Mouse (Mus musculus) hindbrain, embryonic 14.5 days (tissue): ENCODE measurements around the gene Hspa1a. TPM values are rescaled to one million over a fixed set of nuclear protein-coding genes. Genes with fewer than 3 reads are reported as not detected.
"Not testable (repeated sequence)": the region's sequence is repeated elsewhere in the genome, so short reads cannot be mapped to it uniquely, and the experiment has no call there.

ENCODE experiments used
- ATAC-seq: fragments of 200-750 bp; cut with Nextera tagmentation; 2 replicates; pipeline ENCODE4 v1.8.0; 2017; ENCODE audit warnings: moderate number of reproducible peaks, mild to moderate bottlenecking, moderate TSS enrichment, moderate library complexity; ENCODE audit not compliant: low FRiP score
- DNase-seq: peaks from one replicate; pipeline ENCODE4 v3.0.0-alpha.2; 2015; ENCODE audit warnings: low spot score
- H3K27ac ChIP-seq: fragments of 300-500 bp; sonication (generic); 2 replicates; pipeline ENCODE4 v1.5.1; 2014; ENCODE audit warnings: mild to moderate bottlenecking, moderate library complexity
- H3K27me3 ChIP-seq: fragments of 300-500 bp; sonication (generic); 2 replicates; pipeline ENCODE4 v1.6.1; 2014; ENCODE audit warnings: mild to moderate bottlenecking, low read length, mixed read lengths; ENCODE audit not compliant: control insufficient read depth, insufficient read depth
- H3K36me3 ChIP-seq: fragments of 300-500 bp; sonication (generic); replicated peaks from 2 replicates; pipeline ENCODE4 v1.6.1; 2014; ENCODE audit not compliant: control insufficient read depth, insufficient read depth
- H3K4me1 ChIP-seq: fragments of 300-500 bp; sonication (generic); replicated peaks from 2 replicates; pipeline ENCODE4 v1.6.1; 2014; ENCODE audit warnings: antibody characterized with exemption, low read length, mixed read lengths; ENCODE audit not compliant: control insufficient read depth, insufficient read depth
- H3K4me2 ChIP-seq: fragments of 300-500 bp; sonication (generic); replicated peaks from 2 replicates; pipeline ENCODE4 v1.6.1; 2014; ENCODE audit warnings: mild to moderate bottlenecking, moderate library complexity
- H3K4me3 ChIP-seq: fragments of 300-500 bp; sonication (generic); replicated peaks from 2 replicates; pipeline ENCODE4 v1.5.1; 2014; ENCODE audit warnings: mild to moderate bottlenecking, low read length
- H3K9ac ChIP-seq: fragments of 300-500 bp; sonication (generic); 2 replicates; pipeline ENCODE4 v1.6.1; 2014
- H3K9me3 ChIP-seq: fragments of 300-500 bp; sonication (generic); 2 replicates; pipeline ENCODE4 v1.6.1; 2016; ENCODE audit warnings: low read length; ENCODE audit not compliant: control insufficient read depth
- WGBS: fragments of 180-500 bp; shearing (Covaris S2); extraction: QIAGEN DNeasy Blood & Tissue Kit; methylation state at CpG from one replicate; pipeline ENCODE4 v1.1.7; 2014; 5-methylcytosine and 5-hydroxymethylcytosine counted together
- polyA plus RNA-seq: library from polyadenylated mRNA; unstranded; fragments of >200 nt; fragmentation: Nextera tagmentation; extraction: Ambion mirVana; gene quantifications from 2 replicates; pipeline ENCODE4 v1.2.1, GENCODE M21; 2014

Hspa1a gene
- polyA plus RNA-seq, result 7.5 and 11.6 TPM in 2 replicates

DNA sequence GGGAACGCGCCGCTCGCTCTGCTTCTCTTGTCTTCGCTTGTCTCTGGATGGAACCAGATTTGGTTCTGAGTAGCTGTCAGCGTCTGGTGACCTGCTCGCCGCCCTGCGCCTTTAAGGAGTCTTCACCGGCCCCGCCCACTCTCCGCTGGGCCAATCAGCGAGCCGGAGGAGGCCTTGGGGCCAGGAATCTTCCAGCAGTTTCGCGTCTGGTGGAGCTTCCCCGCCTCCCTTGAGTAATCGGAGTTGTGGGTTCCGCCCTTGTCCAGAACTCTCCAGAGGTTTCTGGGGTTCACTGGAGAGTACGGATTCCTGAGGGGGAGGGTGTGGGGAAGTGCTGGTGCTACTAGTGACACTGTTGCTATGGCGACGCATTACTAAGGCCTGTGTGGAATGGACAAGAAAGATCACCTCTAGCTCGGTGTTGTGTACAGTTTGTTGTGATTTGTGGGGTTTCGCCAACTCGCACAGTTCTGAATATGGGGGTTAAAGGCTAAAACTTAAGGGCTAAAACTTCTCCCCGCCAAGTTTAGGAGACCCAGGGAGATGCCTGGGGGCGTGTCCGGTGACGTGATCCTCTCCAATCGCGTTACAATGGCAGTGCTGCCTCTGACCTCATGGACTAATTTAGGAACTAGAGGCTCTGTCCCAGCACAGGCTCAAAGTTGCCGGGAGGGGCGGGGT lies at the start of gene Hspa1a, which contains the start of gene Hspa1l:
Gene Hspa1a (minus strand): TSS at position 88 of the 681 bp plus-strand sequence.
Gene Hspa1l (plus strand): TSS at position 635 of the 681 bp plus-strand sequence.
- Histone ChIP-seq H3K4me2 (peak within 1 kb of the TSS; percentile 88), H3K4me3 (peak within 1 kb of the TSS; percentile 34), H3K9ac (peak within 1 kb of the TSS; percentile 5; the same call in 1 of the 2 replicates), H3K27me3 (peaks cover 27% of the 10 kb centered on the region)
- DNase-seq, result peak; percentile 61
- H3K27ac ChIP-seq, H3K4me1 ChIP-seq, H3K36me3 ChIP-seq, H3K9me3 ChIP-seq: not testable (repeated sequence)
- WGBS, result under 1% methylated on average over 26 of the region's 33 CpGs
- ATAC-seq, result peak; percentile 93

DNA sequence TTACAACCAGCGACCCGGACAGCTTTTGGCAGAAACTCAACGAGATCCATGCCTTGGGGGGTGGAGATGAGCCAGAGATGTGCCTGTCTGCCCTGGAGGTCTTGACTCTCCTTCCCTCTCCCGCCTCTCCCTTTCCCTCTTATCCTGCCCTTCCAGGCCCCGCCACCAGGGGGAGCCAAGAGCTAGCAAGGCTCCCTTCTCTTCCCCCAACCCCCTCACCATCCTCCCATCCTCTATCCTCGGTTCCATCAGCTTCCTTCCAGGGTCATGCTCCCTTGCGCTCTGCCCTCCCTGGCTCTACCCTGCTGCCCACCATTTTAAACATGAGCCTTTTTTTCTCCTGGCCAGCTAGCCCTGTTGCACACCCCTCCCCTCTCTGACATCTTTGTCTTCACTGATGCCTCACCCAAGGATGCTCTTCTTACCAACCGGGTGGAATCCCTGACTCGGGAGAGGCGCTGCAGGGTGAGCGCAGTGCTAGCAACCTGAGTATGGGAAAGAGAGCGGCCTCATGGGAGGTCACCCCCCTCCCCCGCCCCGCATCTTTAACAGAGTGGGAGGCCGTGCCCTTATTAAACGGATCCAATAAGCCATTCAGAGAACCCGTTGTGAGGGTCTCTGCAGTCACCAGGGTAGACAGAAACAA lies 49.3 kb upstream of the Hspa1a start:
- Histone ChIP-seq H3K27ac (no peak overlapping the region), H3K4me1 (no peaks in the 10 kb centered on the region), H3K4me3 (no peak overlapping the region), H3K9ac (no peak overlapping the region), H3K27me3 (no peaks in the 10 kb centered on the region), H3K4me2 (peak overlapping the region; percentile 27; the same call in 1 of the 2 replicates), H3K9me3 (no peaks in the 10 kb centered on the region), H3K36me3 (peaks cover 6% of the 10 kb centered on the region)
- 6% methylated on average over 17 of the region's 17 CpGs for WGBS
- ATAC-seq (peak; percentile 58), DNase-seq (peak; percentile 75)

DNA sequence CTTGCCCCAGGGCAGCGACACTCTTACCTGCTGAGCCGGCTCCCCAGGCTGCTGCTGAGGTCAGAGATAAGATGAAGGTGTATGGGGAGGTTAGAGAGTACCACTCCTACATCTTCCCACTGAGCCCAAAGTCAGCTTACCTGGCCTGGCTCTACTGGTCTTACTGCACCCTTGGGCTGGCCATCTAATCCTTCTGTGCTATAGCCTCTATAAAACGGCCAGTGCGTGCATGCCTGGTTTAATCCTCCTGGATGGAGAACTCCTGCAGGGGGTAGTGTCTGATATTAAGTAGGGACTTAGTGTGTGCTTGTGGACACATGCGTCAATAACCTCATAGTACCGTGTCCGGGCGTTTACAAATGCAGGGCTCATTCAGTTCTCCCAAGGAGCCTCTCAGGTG lies 48.6 kb upstream of the Hspa1a start:
- no peaks in the 10 kb centered on the region for H3K27me3 ChIP-seq
- H3K4me1 ChIP-seq, result no peaks in the 10 kb centered on the region
- H3K9me3 ChIP-seq, result no peaks in the 10 kb centered on the region
- WGBS, result 90% methylated on average over 8 of the region's 8 CpGs
- no peak overlapping the region for H3K4me3 ChIP-seq
- no peak for ATAC-seq
- no peak for DNase-seq
- no peak overlapping the region for H3K27ac ChIP-seq
- no peak overlapping the region for H3K4me2 ChIP-seq
- H3K36me3 ChIP-seq, result peaks cover 14% of the 10 kb centered on the region
- no peak overlapping the region for H3K9ac ChIP-seq

DNA sequence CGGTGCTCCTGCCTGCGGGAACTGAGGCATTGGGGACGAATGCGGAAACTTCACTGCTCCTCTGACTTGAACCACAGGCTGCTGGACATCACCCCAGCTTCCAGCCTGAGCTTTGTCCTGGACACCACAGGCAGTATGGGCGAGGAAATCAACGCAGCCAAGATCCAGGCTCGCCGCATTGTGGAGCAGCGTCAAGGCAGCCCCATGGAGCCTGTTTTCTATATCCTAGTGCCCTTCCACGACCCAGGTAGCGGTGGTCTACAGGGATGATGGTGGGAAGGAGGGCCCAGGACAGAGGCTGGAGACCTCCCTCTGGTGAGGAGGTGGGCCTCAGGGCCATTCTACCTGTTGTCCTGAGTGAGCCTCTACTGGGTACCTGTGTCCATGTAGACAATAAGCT lies 47.9 kb upstream of the Hspa1a start:
- no peaks in the 10 kb centered on the region for H3K27me3 ChIP-seq

DNA sequence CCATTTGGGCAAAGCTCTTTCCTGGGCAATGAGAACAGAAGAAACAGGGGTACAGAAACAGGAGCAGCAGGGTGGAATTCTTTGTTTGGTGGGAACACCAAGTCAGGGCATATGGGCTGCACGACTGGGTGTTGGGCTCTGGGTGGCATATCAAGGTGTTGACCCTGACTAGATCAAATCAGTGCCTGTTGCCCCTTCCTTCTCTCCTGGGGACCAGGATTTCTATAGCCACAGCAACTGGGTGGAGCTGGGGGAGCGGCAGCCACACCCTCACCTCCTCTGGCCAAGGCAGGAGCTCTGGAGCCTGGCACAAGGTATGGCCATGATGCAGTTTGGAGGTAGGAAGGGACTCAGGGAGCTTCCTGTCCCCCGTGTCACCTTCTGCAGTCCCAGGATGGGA lies 46.2 kb upstream of the Hspa1a start:
- H3K27ac ChIP-seq, result no peak overlapping the region
- H3K4me2 ChIP-seq, result no peak overlapping the region
- H3K9ac ChIP-seq, result no peak overlapping the region
- peaks cover 38% of the 10 kb centered on the region for H3K36me3 ChIP-seq
- no peaks in the 10 kb centered on the region for H3K27me3 ChIP-seq
- ATAC-seq, result no peak
- H3K9me3 ChIP-seq, result no peaks in the 10 kb centered on the region
- DNase-seq, result no peak
- H3K4me1 ChIP-seq, result no peaks in the 10 kb centered on the region
- H3K4me3 ChIP-seq, result no peak overlapping the region
- 89% methylated on average over 3 of the region's 3 CpGs for WGBS

More for the DNA sequence above, 47.9 kb upstream of the Hspa1a start:
- no peak overlapping the region for H3K27ac ChIP-seq
- peaks cover 20% of the 10 kb centered on the region for H3K36me3 ChIP-seq
- H3K4me1 ChIP-seq, result no peaks in the 10 kb centered on the region
- DNase-seq, result no peak
- H3K4me3 ChIP-seq, result no peak overlapping the region
- no peak overlapping the region for H3K4me2 ChIP-seq
- no peak for ATAC-seq
- H3K9ac ChIP-seq, result no peak overlapping the region
- H3K9me3 ChIP-seq, result no peaks in the 10 kb centered on the region
- 74% methylated on average over 11 of the region's 11 CpGs for WGBS

DNA sequence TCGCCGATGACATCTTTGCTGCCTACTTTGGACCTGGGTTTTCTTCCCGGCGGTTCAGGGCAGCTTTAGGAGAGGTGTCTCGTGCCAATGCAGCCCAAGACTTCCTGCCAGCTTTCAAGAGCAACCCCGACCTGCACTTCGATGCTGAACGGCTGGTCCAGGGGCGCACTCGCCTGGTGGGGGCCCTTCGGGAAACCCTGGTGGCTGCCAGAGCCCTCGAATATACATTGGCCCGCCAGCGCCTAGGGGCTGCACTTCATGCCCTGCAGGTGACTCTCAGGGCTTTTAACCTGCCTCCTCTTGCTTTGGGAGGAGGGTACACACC lies 45.7 kb upstream of the Hspa1a start:
- ATAC-seq, result no peak

DNA sequence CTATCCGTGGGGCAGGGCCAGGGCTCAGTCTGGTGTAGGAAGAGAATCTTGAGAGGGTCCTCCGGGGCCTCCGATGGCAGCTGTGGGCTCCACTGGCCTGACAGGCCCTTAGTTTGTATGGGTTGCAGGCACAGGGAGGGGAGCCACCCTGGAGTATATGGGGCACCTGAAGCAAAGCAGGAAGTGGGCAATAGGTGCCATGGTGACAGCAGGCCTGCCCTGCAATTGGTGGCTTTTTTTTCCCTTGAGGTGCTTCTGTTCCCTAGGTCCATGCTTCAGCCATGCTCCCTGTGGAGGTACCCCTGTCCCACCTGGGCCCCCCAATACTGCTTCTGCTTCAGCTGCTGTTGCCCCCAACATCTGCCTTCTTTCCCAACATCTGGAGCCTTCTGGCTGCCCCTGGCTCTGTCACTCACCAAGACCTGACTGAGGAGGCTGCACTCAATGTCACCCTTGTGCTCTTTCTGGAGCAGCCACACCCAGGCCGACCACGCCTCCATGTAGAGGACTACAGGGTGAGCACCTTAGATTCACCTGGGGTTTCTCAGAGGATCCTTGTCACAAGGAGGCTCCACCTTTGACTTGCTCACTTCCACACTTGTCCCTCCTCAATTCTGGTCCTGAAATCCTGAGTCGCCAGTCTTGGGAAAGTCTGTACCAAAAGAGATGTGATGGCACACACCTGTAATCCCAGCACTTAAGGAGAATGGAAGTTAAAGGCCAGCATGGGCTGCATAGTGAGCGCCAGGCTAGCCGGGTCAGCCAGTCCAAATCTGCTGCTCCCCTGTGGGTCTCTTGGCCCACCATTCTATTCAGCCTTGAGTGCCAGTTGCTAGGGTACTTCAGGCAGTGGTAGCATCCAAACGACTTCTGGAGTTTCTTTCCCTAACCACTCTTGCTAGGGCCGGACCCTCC lies 45.1 kb upstream of the Hspa1a start:
- peaks cover 49% of the 10 kb centered on the region for H3K36me3 ChIP-seq
- no peak overlapping the region for H3K27ac ChIP-seq
- DNase-seq, result no peak
- H3K4me3 ChIP-seq, result no peak overlapping the region
- no peaks in the 10 kb centered on the region for H3K27me3 ChIP-seq
- H3K9ac ChIP-seq, result no peak overlapping the region
- ATAC-seq, result no peak
- no peaks in the 10 kb centered on the region for H3K4me1 ChIP-seq
- no peak overlapping the region for H3K4me2 ChIP-seq
- WGBS, result 81% methylated on average over 10 of the region's 10 CpGs
- H3K9me3 ChIP-seq, result no peaks in the 10 kb centered on the region

More for the DNA sequence above, 45.7 kb upstream of the Hspa1a start:
- Histone ChIP-seq H3K4me2 (no peak overlapping the region), H3K36me3 (peaks cover 43% of the 10 kb centered on the region), H3K9ac (no peak overlapping the region), H3K4me1 (no peaks in the 10 kb centered on the region), H3K27ac (no peak overlapping the region), H3K9me3 (no peaks in the 10 kb centered on the region), H3K27me3 (no peaks in the 10 kb centered on the region), H3K4me3 (no peak overlapping the region)
- DNase-seq, result no peak
- WGBS, result 69% methylated on average over 14 of the region's 14 CpGs

DNA sequence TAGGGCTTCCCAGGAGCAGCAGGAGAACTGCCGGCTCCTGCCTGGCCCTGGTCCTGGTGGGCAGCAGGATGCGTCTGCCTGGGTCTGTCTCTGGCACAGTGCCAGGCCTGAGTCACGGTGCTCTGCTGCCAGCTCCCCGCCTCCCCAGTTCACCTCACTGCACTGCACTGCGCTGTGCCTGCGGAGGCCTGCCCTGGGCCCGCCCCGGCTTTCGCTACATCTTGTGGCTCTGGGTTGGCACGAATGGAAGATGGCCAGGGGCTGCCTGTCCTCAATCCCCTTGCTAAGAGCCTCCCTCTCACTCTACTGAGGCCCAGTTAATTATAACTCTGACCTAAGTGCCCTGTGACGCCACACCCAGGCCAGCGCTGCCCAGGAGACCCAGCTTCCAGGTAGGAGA lies 44.4 kb upstream of the Hspa1a start, which contains the start of gene Vwa7:
Gene Vwa7 (plus strand): TSS at position 204 of the 400 bp plus-strand sequence.
- peaks cover 55% of the 10 kb centered on the region for H3K36me3 ChIP-seq
- H3K27me3 ChIP-seq, result no peaks in the 10 kb centered on the region
- no peaks in the 10 kb centered on the region for H3K9me3 ChIP-seq
- DNase-seq (peak; percentile 59), ATAC-seq (peak; percentile 51; the same call in 1 of the 2 replicates)
- no peak within 1 kb of the TSS for H3K4me3 ChIP-seq
- H3K4me2 ChIP-seq, result no peak within 1 kb of the TSS
- no peak within 1 kb of the TSS for H3K27ac ChIP-seq
- H3K9ac ChIP-seq, result 0 out of 2 replicates have a peak within 1 kb of the TSS, but pooled peaks have one; percentile 10
- no peaks in the 10 kb centered on the region for H3K4me1 ChIP-seq
- WGBS, result 49% methylated on average over 12 of the region's 12 CpGs

DNA sequence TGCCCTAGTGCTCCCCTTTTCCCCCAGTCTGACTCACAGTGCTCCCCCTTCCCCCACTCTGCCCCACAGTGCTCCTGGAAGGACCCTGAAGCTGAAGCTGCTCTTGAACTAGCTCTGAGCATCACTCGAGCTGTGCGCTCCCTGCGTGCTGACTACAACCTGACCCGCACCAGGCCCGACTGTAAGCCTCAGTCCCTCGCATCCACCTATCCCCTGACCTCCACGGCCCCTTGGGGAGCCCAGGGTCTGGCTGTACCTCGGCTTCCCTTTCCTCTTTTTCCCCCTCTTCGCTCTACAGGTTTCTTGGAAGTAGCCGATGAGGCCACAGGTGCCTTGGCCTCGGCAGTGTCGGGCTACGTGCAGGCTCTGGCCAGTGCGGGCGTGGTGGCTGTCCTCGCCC lies 43.3 kb upstream of the Hspa1a start:
- ATAC-seq (no peak), DNase-seq (no peak)
- Histone ChIP-seq H3K9me3 (no peaks in the 10 kb centered on the region), H3K36me3 (peaks cover 66% of the 10 kb centered on the region), H3K27me3 (no peaks in the 10 kb centered on the region), H3K4me2 (no peak overlapping the region), H3K4me3 (no peak overlapping the region), H3K4me1 (no peaks in the 10 kb centered on the region), H3K9ac (no peak overlapping the region), H3K27ac (no peak overlapping the region)
- 94% methylated on average over 16 of the region's 16 CpGs for WGBS
